Mouse (Mus musculus): Measurements from ENCODE around the gene Nkx1-2. TPM values are rescaled to one million over a fixed set of nuclear protein-coding genes. Genes with fewer than 3 reads are reported as not detected.

The Nkx1-2 gene
- polyA plus RNA-seq, 1 experiment: 0.05 TPM

DNA sequence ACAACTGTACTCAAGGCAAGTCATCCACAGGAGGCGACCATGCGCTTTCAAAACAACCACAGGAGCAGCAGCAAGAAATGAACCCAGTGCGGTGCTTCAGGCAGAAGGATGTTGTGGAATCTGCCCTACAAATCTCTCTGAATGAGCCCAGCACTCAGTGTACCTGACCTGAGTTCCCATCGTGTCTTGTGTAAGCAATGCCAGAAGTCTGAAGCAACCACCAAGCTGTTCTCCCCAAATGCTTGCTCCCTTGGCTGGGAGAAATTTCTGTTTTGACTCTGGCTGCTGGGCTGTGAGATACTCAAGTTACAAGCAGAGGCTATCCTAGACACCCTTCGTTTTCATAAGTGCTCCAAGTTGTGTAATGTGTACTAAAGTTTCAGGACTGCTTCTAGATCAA is 6.3 kb upstream of the Nkx1-2 start:
- DNase-seq (ENCODE audit: low read depth): no peak

DNA sequence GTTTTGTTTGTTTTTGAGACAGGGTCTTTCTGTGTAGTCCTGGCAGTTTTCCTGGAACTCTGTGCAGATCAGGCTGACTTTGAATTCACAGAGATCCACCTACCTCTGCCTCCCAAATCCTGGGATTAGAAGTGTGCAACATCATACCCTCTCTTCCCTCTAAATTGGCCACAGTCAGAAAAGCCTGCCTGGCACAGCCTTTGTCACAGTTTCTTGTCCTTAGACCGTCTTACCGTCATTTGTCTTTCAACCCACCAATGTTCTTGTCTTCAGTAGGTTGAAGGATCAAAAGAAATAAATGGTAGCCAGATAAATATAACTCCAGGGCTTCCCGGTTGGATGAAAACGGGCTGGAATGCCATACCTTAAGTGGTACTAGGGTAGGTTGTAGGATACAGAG is 5.3 kb upstream of the Nkx1-2 start:
- no peak for DNase-seq (ENCODE audit: low read depth)

GRCm38 (mm10) chr7:132600926-132601325 is 1.5 kb upstream of the Nkx1-2 start:
- no peak for DNase-seq (ENCODE audit: low read depth)

GRCm38 (mm10) chr7:132600026-132600425 is 589 bp upstream of the Nkx1-2 start:
- DNase-seq (ENCODE audit: low read depth): no peak

DNA sequence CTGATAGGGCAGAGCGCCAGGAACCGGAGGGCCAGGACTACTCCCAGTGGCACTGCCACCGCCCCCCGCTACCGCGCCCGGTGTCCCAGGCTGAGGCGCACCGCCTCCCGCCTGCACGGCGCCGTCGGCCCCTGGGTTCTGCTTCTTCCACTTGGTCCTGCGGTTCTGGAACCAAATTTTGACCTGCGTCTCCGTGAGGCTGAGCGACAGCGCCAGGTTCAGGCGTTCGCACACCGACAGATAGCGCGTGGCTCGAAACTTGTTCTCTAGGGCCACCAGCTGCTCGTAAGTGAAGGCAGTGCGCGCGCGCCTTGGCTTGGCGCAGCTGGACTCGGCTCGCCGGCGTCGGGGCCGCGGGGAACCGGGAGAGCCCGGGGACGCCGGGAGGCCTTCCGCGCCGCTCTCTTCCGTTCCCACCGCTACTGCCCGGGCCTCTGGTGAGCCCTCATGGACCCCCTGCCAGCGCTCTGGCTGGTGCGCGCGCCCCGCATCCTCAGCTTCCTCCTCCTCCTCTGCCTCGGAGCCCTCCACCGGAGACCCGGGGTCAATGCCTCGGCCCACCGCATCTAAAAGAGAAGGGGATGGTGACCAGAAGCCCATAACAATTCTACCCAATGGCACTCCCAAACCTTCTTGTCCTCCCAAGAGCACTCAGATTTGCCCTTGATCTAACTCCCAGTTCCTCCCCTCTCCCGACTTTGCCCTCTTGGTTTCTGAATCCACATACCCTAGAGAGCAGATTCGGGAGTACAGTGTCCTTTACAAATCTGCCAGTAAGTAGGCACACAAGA is 2.0 kb downstream of the Nkx1-2 start:
- no peak for DNase-seq (ENCODE audit: low read depth)

DNA sequence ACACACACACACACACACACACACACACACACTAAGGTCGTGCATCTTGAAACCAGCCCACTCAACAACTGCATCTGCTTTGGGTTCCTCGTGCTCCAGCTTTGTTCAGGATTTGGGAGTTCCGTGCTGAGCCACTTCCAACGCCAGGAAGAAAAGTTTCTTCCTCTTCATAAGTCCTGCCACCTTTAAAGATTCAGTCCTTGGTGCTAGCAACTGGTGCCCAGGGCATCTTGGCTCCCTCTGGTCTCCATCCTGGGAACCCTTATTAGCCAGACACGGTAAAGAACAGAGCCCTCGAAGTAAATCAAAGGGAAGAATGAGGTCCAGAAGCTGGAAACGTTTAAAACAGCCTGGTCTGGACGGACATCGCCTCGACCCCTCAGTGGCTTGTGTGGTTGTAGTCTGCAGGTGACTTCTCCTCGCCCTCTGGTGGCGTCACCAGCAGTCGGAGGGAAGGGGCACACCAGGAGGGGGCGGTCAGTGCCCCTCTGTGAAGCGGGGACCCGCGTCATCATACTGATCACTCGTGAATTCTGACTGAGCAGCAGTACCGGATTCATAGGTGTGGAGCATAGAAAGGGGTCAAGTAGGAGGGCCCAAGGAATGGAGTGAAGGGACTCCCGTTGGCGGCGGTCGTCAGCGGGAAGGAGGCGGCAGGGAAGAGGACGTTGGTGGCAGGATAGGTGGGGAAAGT is 2.7 kb downstream of the Nkx1-2 start:
- no peak for DNase-seq (ENCODE audit: low read depth)

GRCm38 (mm10) chr7:132595787-132596186 is 3.6 kb downstream of the Nkx1-2 start:
- no peak for DNase-seq (ENCODE audit: low read depth)

DNA sequence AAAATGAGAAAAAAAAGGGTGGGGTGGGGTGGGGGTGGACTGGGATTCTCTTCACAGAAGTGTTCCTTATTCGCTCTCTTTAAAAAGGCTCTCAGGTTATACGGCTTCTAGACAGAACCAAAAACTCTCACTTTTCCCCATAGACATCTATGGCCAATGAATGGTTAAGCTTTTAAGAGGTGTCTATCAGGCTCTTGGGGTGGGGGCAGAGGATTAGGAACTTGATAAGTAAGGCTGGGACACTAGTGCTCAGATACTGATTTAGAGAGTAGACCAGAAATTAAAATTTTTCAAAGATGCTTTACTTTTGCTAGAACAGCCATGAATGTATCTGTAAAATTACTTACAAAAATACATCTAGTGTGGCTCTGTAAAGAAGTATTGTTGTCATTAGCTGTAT is 5.1 kb downstream of the Nkx1-2 start:
- DNase-seq (ENCODE audit: low read depth): no peak

GRCm38 (mm10) chr7:132593762-132594161 is 5.7 kb downstream of the Nkx1-2 start:
- no peak for DNase-seq (ENCODE audit: low read depth)

GRCm38 (mm10) chr7:132589610-132590009 is 9.8 kb downstream of the Nkx1-2 start:
- no peak for DNase-seq (ENCODE audit: low read depth)

DNA sequence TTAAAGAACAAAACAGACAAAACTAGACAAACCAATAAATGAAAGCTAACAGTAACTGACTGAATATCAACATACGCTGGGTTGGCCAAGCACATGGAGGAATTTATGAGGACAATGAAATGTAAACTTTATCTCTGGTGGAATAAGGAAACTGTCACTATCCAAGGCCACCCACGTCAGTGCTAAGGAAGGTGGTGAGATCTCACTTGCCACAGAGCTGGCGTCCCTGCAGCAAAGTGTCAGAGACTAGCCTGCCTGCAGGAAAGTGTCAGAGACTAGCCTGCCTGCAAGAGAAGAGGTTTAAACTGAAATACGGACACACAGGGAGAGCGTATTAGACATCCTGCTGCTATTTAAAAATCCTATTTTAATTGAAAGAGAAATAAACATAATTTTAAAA is 12.3 kb downstream of the Nkx1-2 start:
- DNase-seq (ENCODE audit: low read depth): no peak

DNA sequence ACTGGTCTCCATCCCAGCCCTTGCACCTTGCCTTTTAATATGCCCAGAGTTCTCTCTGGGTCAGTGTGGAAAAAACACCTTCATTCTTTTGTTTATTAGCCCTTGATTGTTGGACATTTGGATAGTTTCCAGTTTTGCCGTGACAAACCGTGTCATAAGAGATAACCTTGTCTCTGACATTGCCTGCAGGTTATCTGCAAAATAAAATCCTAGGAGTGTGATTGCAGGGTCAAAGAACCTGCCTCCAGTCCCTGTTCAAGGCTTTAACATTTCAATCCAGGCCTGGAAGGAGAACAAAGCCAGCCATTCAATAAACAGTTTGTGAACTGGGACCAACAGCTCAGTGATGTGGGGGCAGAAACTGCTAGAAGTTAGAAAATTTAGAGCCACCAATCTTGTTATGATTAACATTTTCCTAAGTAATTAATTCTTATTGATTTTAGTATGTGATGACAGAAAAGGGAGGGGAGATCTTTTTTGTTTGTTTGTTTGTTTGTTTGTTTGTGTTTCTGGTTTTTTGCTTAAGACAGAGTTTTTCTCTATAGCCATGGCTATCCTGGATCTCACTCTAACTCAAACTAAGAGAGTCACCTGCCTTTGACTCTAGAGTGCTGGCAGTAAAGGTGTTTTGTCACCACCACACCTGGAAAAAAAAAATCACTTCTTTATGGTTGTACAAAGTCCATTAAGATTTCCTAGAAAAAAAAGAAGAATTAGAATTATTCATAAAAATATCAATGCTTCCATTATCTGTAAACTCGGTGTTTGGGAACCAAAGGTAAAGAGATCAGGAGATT is 13.5 kb downstream of the Nkx1-2 start:
- DNase-seq (ENCODE audit: low read depth): no peak

GRCm38 (mm10) chr7:132581441-132581840 is 18.0 kb downstream of the Nkx1-2 start:
- no peak for DNase-seq (ENCODE audit: low read depth)

- DNase-seq (ENCODE audit: low read depth): no peak
Measured at GRCm38 (mm10) chr7:132580511-132580910, 18.9 kb downstream of the Nkx1-2 start.

DNA sequence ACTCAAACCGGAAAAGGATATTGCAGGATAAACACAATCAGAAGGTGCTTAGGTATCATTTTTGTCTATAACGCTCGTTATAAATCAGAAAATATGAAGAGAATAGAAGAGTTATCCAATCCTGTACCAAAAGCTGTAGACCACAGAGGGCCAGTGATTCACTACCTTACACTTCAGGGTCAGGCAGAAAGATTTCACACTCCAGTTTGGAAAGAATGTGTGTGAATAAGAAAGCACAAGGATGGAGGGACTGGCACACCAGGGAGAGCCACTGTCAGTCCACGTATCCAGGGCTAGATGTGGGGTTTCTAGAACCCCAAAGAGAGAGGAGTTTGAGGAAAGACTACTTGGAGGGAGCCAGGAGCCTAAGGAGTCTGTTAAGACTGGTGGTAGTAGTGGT is 22.5 kb downstream of the Nkx1-2 start:
- DNase-seq (ENCODE audit: low read depth): no peak

DNA sequence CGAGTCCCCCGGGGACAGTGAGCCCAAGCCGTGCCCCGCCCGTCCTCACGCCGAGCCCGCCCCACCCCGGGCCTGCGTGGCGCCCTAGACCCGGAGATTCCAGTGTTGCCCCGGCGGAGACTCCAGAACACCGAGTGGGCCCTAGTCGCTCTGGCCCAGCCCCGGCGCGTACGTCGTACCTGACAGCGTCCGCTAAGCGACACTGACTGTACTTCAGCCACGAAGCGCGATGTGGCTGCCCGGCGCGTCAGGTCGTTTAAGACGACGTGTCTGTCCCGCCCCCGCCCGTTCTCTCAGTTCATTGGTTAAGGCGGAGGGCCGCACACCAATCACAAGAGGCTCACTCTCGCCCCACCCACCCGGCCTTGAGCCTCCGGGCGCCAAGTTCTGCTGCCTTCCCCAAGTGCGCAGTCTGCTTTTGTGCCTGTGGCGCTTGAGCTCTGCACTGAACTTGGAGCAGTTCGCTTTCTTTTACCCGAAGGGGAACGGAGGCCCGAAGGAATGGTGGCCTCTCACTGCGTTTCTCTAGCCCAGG is 23.3 kb downstream of the Nkx1-2 start, which contains the start of gene Oat:
Gene Oat, minus strand, starts transcription at position 283 of the 535 bp plus-strand sequence.
- no peak for DNase-seq (ENCODE audit: low read depth)

GRCm38 (mm10) chr7:132575623-132576022 is 23.8 kb downstream of the Nkx1-2 start:
- no peak for DNase-seq (ENCODE audit: low read depth)

GRCm38 (mm10) chr7:132574646-132575045 is 24.8 kb downstream of the Nkx1-2 start:
- no peak for DNase-seq (ENCODE audit: low read depth)

- no peak for DNase-seq (ENCODE audit: low read depth)
Measured at GRCm38 (mm10) chr7:132573205-132573604, 26.2 kb downstream of the Nkx1-2 start.

DNA sequence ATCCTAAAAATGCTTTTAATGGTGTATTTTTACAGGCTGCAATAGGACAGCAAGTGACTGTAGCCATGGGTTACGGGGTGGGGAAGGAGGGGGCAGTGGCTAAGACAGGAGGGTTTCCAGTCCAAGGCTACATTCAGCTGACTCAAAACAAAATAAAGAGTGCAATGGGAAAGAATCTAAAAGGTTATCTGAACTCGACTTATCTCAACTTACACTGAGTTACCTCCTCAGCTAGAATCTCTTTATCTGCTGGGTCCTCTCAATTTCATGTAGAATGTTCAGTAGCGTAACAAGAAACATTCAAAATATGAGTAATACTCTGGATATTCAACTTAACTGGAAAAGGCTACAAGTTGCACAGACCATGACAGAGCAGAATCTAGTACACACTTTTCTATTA is 26.7 kb downstream of the Nkx1-2 start:
- no peak for DNase-seq (ENCODE audit: low read depth)

GRCm38 (mm10) chr7:132571481-132571880 is 28.0 kb downstream of the Nkx1-2 start:
- no peak for DNase-seq (ENCODE audit: low read depth)

GRCm38 (mm10) chr7:132570071-132570470 is 29.4 kb downstream of the Nkx1-2 start:
- no peak for DNase-seq (ENCODE audit: low read depth)
